Mouse (Mus musculus): ENCODE measurements around the gene Atoh7. TPM values are rescaled to one million over a fixed set of nuclear protein-coding genes. Genes with fewer than 3 reads are reported as not detected.

Gene Atoh7
- polyA plus RNA-seq, 1 experiment from 2014 or later: not detected

DNA sequence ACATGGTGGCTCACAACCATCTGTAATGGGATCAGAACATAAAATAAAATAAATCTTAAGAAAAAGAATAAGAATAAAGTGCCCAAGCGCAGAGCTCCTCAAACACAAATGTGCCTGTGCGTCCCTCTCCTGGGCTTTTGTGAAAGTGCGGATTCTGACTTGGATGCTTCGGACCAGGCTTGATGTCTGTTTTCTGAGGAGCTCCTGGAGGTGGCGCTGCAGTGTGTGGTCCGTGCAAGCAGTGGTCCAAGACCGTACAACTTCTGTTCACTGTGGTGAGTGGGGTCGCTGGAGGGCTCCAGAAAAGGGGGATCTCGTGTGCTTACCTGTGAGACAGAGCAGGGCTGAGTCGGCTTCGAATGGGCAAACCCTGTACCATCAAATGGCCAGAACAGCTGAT, 25.9 kb downstream of the Atoh7 start:
- no peaks in the 10 kb centered on the region for H3K27me3 ChIP-seq (ENCODE audit: control insufficient read depth, insufficient read depth, low read length)
- H3K4me1 ChIP-seq (ENCODE audit: control insufficient read depth, insufficient read depth, low read length): peaks cover 2% of the 10 kb centered on the region; the same call in 1 of the 2 replicates
- no peak overlapping the region for H3K4me3 ChIP-seq (ENCODE audit: low read depth, low read length)
- H3K27ac ChIP-seq (ENCODE audit: low read depth, low read length): no peak overlapping the region
- H3K36me3 ChIP-seq (ENCODE audit: control insufficient read depth, insufficient read depth, low read length): no peaks in the 10 kb centered on the region
- ATAC-seq (replicated peaks; ENCODE audit: insufficient number of reproducible peaks, low FRiP score, low TSS enrichment): no peak
- H3K4me2 ChIP-seq: no peak overlapping the region
- no peak overlapping the region for H3K9ac ChIP-seq (ENCODE audit: low read depth, low read length)
- WGBS (ENCODE audit: insufficient replicate concordance): 37% methylated on average over 11 of the region's 11 CpGs
- no peaks in the 10 kb centered on the region for H3K9me3 ChIP-seq (replicated peaks; ENCODE audit: control insufficient read depth, low read length)

DNA sequence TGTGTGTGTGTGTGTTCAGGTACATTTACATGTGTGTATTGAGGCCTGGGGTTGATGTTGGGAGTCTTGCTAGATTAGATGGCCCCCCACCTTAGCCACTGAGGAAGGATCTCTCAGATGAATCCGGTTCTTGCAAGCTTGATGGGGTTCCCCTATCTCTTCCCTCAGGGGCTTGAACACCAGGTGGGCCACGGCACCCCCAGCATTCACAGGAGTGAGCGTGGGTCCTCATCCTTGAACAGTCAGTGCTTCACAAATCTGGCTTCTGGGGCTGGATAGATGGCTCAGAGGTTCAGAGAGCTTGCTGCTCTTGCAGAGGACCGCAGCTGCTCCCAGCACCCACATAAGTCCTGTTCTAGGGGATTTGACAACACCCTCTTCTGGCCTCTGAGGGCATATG, 26.7 kb downstream of the Atoh7 start:
- H3K27ac ChIP-seq (ENCODE audit: low read depth, low read length): no peak overlapping the region
- WGBS (ENCODE audit: insufficient replicate concordance): 81% methylated on average over 4 of the region's 4 CpGs
- H3K9me3 ChIP-seq (replicated peaks; ENCODE audit: control insufficient read depth, low read length): no peaks in the 10 kb centered on the region
- H3K36me3 ChIP-seq (ENCODE audit: control insufficient read depth, insufficient read depth, low read length): 0 out of 2 replicates have a peak, but pooled peaks cover 3% of the 10 kb centered on the region
- H3K27me3 ChIP-seq (ENCODE audit: control insufficient read depth, insufficient read depth, low read length): no peaks in the 10 kb centered on the region
- no peak overlapping the region for H3K4me3 ChIP-seq (ENCODE audit: low read depth, low read length)
- no peak overlapping the region for H3K4me2 ChIP-seq
- H3K9ac ChIP-seq (ENCODE audit: low read depth, low read length): no peak overlapping the region
- no peak for ATAC-seq (replicated peaks; ENCODE audit: insufficient number of reproducible peaks, low FRiP score, low TSS enrichment)
- peaks cover 2% of the 10 kb centered on the region; the same call in 1 of the 2 replicates for H3K4me1 ChIP-seq (ENCODE audit: control insufficient read depth, insufficient read depth, low read length)

DNA sequence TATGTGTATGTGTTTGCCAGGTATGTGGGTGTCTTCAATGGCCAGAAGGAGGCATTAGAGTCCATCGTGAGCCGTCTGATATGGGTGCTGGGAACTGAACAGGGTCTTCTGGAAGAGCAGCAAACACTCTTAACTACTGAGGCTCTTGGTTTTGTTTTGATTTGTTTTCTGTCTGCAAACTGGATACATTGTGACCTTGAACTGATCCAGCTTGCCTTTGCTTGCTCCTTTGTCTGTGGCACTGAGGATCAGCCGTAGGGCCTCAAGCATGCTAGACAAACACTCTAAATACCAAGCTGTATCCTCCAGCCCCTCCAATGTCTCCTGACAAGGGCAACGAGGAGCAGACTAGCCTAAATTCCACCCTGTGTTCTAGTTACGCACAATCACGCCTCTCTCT, 27.7 kb downstream of the Atoh7 start:
- no peak overlapping the region for H3K4me3 ChIP-seq (ENCODE audit: low read depth, low read length)
- H3K9ac ChIP-seq (ENCODE audit: low read depth, low read length): no peak overlapping the region
- H3K9me3 ChIP-seq (replicated peaks; ENCODE audit: control insufficient read depth, low read length): no peaks in the 10 kb centered on the region
- 0 out of 2 replicates have a peak, but pooled peaks cover 3% of the 10 kb centered on the region for H3K36me3 ChIP-seq (ENCODE audit: control insufficient read depth, insufficient read depth, low read length)
- peaks cover 2% of the 10 kb centered on the region; the same call in 1 of the 2 replicates for H3K4me1 ChIP-seq (ENCODE audit: control insufficient read depth, insufficient read depth, low read length)
- no peak overlapping the region for H3K4me2 ChIP-seq
- H3K27me3 ChIP-seq (ENCODE audit: control insufficient read depth, insufficient read depth, low read length): no peaks in the 10 kb centered on the region
- no peak overlapping the region for H3K27ac ChIP-seq (ENCODE audit: low read depth, low read length)
- 89% methylated on average over 6 of the region's 6 CpGs for WGBS (ENCODE audit: insufficient replicate concordance)
- no peak for ATAC-seq (replicated peaks; ENCODE audit: insufficient number of reproducible peaks, low FRiP score, low TSS enrichment)

DNA sequence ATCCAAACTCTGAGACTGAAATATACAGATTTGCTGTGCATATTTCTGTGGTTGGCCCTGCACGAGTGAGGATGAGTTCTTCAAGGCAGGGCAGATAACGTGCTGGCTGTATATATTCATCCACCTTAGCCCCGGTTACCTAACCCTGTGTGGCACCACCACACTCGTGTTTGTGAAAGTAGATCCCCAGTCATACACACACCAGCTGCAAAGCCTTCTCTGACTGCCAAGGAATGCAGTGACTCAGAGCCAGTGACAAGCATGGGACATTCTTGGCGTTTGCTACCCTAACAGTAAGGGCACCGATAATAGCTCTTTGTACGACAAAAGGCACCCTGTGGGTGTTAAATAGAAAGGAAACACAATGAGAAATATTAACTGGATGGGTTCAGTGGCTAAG, 28.8 kb downstream of the Atoh7 start:
- Histone ChIP-seq H3K4me1 (ENCODE audit: control insufficient read depth, insufficient read depth, low read length) (peaks cover 2% of the 10 kb centered on the region; the same call in 1 of the 2 replicates), H3K27ac (ENCODE audit: low read depth, low read length) (peak overlapping the region; percentile 22; the same call in 1 of the 2 replicates), H3K9me3 (replicated peaks; ENCODE audit: control insufficient read depth, low read length) (no peaks in the 10 kb centered on the region), H3K4me2 (no peak overlapping the region), H3K4me3 (ENCODE audit: low read depth, low read length) (no peak overlapping the region), H3K36me3 (ENCODE audit: control insufficient read depth, insufficient read depth, low read length) (0 out of 2 replicates have a peak, but pooled peaks cover 3% of the 10 kb centered on the region), H3K27me3 (ENCODE audit: control insufficient read depth, insufficient read depth, low read length) (no peaks in the 10 kb centered on the region), H3K9ac (ENCODE audit: low read depth, low read length) (no peak overlapping the region)
- WGBS (ENCODE audit: insufficient replicate concordance): 49% methylated on average over 7 of the region's 7 CpGs
- ATAC-seq (replicated peaks; ENCODE audit: insufficient number of reproducible peaks, low FRiP score, low TSS enrichment): no peak

DNA sequence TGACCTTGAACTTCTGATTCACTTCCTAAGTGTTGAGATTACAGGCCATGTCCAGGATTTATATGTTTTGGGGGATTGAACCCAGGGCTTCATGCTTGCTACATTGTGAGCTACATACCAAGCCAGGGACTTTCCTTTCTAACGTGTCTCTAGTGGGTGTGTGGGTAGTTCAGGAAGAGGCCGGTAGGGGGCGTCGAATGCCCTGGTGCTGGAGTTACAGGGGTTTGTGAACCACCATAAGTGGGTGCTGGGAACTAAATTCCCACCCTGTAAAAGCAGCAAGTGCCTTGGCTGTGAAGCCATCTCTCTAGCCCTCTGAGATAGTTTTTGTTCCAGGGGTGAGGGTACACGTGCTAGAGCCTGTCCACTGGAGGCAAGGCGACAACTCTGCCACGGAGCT, 31.0 kb downstream of the Atoh7 start:
- Histone ChIP-seq H3K4me1 (ENCODE audit: control insufficient read depth, insufficient read depth, low read length) (peaks cover 2% of the 10 kb centered on the region; the same call in 1 of the 2 replicates), H3K27me3 (ENCODE audit: control insufficient read depth, insufficient read depth, low read length) (no peaks in the 10 kb centered on the region), H3K4me3 (ENCODE audit: low read depth, low read length) (no peak overlapping the region), H3K27ac (ENCODE audit: low read depth, low read length) (no peak overlapping the region), H3K36me3 (ENCODE audit: control insufficient read depth, insufficient read depth, low read length) (0 out of 2 replicates have a peak, but pooled peaks cover 3% of the 10 kb centered on the region), H3K4me2 (no peak overlapping the region), H3K9ac (ENCODE audit: low read depth, low read length) (no peak overlapping the region), H3K9me3 (replicated peaks; ENCODE audit: control insufficient read depth, low read length) (no peaks in the 10 kb centered on the region)
- 59% methylated on average over 7 of the region's 7 CpGs for WGBS (ENCODE audit: insufficient replicate concordance)
- no peak; the same call in 1 of the 2 replicates for ATAC-seq (replicated peaks; ENCODE audit: insufficient number of reproducible peaks, low FRiP score, low TSS enrichment)

DNA sequence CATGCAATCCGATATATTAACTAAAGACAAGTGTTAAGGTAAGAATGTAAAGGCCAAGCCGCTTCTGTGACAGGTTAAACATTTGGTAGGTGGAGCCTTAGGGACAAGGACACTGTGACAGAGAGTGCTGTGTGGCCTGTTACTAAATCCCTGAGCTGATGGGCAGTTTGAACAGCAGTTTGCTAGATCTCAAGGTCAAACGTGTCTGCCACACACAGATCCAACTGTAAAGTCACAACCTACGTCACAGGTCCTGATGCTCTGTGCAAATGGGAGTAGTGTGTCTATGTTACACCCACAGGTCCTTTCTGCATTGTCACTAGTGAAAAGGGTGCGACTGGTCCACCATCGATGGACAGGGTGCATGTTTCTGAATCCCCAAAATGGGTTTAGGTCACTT, 32.9 kb downstream of the Atoh7 start:
- Histone ChIP-seq H3K9me3 (replicated peaks; ENCODE audit: control insufficient read depth, low read length) (no peaks in the 10 kb centered on the region), H3K27me3 (ENCODE audit: control insufficient read depth, insufficient read depth, low read length) (no peaks in the 10 kb centered on the region), H3K27ac (ENCODE audit: low read depth, low read length) (no peak overlapping the region), H3K4me1 (ENCODE audit: control insufficient read depth, insufficient read depth, low read length) (peaks cover 2% of the 10 kb centered on the region; the same call in 1 of the 2 replicates), H3K4me3 (ENCODE audit: low read depth, low read length) (no peak overlapping the region), H3K4me2 (no peak overlapping the region), H3K9ac (ENCODE audit: low read depth, low read length) (no peak overlapping the region), H3K36me3 (ENCODE audit: control insufficient read depth, insufficient read depth, low read length) (0 out of 2 replicates have a peak, but pooled peaks cover 3% of the 10 kb centered on the region)
- no peak for ATAC-seq (replicated peaks; ENCODE audit: insufficient number of reproducible peaks, low FRiP score, low TSS enrichment)
- WGBS (ENCODE audit: insufficient replicate concordance): 75% methylated on average over 6 of the region's 6 CpGs

DNA sequence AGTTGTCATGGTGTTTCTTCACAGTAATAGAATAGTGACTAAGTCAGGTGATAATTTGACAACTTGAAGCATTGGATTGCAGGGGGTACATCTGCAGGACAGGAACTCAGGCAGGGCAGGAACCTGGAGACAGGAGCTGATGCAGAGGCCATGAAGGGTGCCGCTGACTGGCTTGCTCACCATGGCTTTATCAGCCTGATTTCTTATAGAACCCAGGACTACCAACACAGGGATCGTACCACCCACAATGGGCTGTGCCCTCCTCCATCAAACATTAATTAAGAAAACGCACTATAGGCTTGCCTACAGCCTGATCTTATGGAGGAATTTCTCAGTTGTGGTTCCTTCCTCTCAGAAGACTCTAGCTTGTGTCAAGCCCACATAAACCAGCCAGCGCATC, 33.9 kb downstream of the Atoh7 start:
- H3K4me2 ChIP-seq: no peak overlapping the region
- ATAC-seq (replicated peaks; ENCODE audit: insufficient number of reproducible peaks, low FRiP score, low TSS enrichment): no peak
- H3K27ac ChIP-seq (ENCODE audit: low read depth, low read length): no peak overlapping the region
- no peaks in the 10 kb centered on the region for H3K9me3 ChIP-seq (replicated peaks; ENCODE audit: control insufficient read depth, low read length)
- peaks cover 2% of the 10 kb centered on the region; the same call in 1 of the 2 replicates for H3K4me1 ChIP-seq (ENCODE audit: control insufficient read depth, insufficient read depth, low read length)
- 0 out of 2 replicates have a peak, but pooled peaks cover 3% of the 10 kb centered on the region for H3K36me3 ChIP-seq (ENCODE audit: control insufficient read depth, insufficient read depth, low read length)
- H3K9ac ChIP-seq (ENCODE audit: low read depth, low read length): no peak overlapping the region
- no peak overlapping the region for H3K4me3 ChIP-seq (ENCODE audit: low read depth, low read length)
- H3K27me3 ChIP-seq (ENCODE audit: control insufficient read depth, insufficient read depth, low read length): no peaks in the 10 kb centered on the region
- WGBS (ENCODE audit: insufficient replicate concordance): 87% methylated on average over 4 of the region's 4 CpGs

DNA sequence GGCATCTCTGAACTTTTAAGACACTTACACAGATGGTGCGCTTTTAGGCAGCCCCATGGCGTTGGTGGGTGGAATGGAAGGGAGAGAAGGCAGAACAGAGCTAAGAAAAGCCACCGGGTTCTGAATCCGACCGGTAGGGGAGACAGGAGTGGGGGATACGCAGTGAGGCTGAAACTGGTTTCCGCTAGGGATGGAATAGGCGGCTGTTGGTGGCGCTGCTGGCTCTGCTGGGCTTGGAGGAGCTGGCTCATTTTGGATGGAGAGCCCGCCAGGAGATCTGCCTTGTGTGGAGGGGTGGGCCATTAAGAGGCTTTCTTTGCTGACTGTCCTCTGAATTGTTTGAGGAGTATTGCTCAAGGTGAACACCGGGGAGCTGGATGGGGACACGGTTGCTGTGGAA, 36.2 kb downstream of the Atoh7 start:
- Histone ChIP-seq H3K4me1 (ENCODE audit: control insufficient read depth, insufficient read depth, low read length) (no peaks in the 10 kb centered on the region), H3K27me3 (ENCODE audit: control insufficient read depth, insufficient read depth, low read length) (no peaks in the 10 kb centered on the region), H3K4me2 (no peak overlapping the region), H3K27ac (ENCODE audit: low read depth, low read length) (no peak overlapping the region), H3K4me3 (ENCODE audit: low read depth, low read length) (no peak overlapping the region), H3K36me3 (ENCODE audit: control insufficient read depth, insufficient read depth, low read length) (0 out of 2 replicates have a peak, but pooled peaks cover under 1% of the 10 kb centered on the region), H3K9ac (ENCODE audit: low read depth, low read length) (no peak overlapping the region), H3K9me3 (replicated peaks; ENCODE audit: control insufficient read depth, low read length) (no peaks in the 10 kb centered on the region)
- no peak for ATAC-seq (replicated peaks; ENCODE audit: insufficient number of reproducible peaks, low FRiP score, low TSS enrichment)
- WGBS (ENCODE audit: insufficient replicate concordance): 42% methylated on average over 12 of the region's 12 CpGs

DNA sequence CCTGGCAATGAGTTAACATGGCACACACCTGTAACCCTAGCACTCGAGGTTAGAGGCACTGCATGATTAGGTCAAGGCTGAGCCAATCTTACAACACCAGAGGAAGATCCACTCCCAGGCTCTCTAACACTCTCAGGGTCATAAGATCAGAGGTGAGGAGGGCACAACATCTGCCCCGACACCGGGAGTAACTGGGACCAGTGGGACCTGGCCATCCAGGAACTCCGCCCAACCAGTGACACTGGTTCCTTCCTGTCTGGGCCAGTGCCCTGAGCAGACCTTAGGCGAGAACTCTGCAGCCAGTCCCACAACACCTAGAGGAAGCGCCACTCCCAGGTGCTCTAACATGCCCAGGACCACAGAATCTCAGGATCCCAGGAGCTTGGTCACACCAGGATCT, 37.0 kb downstream of the Atoh7 start:
- Histone ChIP-seq H3K36me3 (ENCODE audit: control insufficient read depth, insufficient read depth, low read length) (no peaks in the 10 kb centered on the region), H3K27me3 (ENCODE audit: control insufficient read depth, insufficient read depth, low read length) (no peaks in the 10 kb centered on the region), H3K4me2 (no peak overlapping the region), H3K9me3 (replicated peaks; ENCODE audit: control insufficient read depth, low read length) (no peaks in the 10 kb centered on the region), H3K4me3 (ENCODE audit: low read depth, low read length) (no peak overlapping the region), H3K9ac (ENCODE audit: low read depth, low read length) (no peak overlapping the region), H3K27ac (ENCODE audit: low read depth, low read length) (no peak overlapping the region), H3K4me1 (ENCODE audit: control insufficient read depth, insufficient read depth, low read length) (no peaks in the 10 kb centered on the region)
- WGBS (ENCODE audit: insufficient replicate concordance): 72% methylated on average over 6 of the region's 6 CpGs
- ATAC-seq (replicated peaks; ENCODE audit: insufficient number of reproducible peaks, low FRiP score, low TSS enrichment): no peak

All from heart, embryonic 11.5 days (tissue).